Mouse (Mus musculus) adrenal gland, adult 18-20 months (tissue): ENCODE measurements around the gene Sox12. TPM values are rescaled to one million over a fixed set of nuclear protein-coding genes. Genes with fewer than 3 reads are reported as not detected.

Experiments used
- DNase-seq, 2 experiments: peaks; one replicate each; pipeline ENCODE4 v3.0.0; 2021 to 2022; ENCODE audit warnings: low spot score in 2 of 2
- total RNA-seq, 2 experiments: library from RNA; stranded (reverse); gene quantifications; 1 replicate in 1 of 2; 2 replicates in 1 of 2; pipeline ENCODE4 v1.2.3; 2021

Sox12 gene
- total RNA-seq, 2 experiments from 2014 or later, result 3.5 to 7.3 TPM

DNA sequence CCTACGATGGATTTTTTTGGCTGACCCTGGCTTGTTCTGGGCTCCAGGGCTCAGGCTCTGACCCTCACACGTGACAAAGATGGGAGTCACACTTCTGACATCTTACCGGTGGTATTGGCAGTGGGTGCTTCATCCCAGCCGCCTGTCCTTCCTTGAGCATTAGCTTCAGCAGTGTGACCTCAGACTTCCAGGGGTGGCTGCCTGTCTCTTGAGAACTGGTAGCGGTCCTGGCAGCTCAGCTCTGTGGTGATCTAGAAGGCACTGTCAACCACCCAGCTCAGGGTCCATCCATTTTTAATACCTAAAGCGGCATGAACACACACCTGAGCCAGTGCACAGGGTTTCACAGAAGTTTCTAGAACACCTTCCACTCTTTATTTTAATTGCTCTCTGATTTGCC lies 11.9 kb upstream of the Sox12 start:
- no peak for DNase-seq

DNA sequence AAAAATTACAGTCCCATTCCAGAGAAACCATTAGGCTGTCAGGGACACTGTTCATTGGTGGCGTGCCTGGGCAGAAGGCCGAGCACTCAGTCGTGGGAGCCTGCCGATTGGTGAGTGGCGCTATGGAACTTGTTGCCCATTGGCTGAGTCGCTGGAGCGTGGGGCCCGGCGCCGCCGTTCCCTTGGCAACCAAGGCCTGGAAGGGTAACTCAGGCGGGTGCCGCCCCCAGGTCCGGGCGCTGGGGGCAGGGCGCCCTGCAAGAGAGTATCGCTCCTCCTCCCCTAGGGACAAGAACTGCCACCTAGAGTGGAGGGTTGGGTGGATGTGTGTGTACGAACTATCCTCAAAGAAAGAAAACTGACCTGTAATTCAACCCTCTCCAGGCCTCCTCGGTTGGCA lies 8.3 kb upstream of the Sox12 start:
- peak; percentile 85 to 88 for DNase-seq

DNA sequence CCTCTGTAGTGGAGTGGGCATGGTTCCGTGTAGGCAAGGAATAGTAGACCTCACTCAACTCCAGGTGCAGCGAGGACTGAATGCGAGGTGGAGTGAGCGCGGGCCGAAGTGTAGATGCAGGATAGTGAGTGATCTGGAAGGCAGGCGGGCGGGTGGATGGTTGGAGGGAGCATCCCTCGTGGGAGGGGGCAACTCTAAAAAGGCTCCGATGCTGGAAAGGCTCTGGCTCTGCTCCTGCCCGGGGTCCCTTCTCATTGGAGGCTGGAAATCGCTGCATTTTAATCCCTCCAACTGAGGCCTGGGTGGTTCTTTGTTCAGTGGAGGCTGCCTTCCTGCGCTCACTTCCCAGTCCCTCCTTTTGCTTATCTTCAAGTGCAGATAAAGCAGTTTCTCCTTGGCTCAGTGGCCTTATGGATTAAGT lies 1.3 kb upstream of the Sox12 start:
- DNase-seq, result no peak

DNA sequence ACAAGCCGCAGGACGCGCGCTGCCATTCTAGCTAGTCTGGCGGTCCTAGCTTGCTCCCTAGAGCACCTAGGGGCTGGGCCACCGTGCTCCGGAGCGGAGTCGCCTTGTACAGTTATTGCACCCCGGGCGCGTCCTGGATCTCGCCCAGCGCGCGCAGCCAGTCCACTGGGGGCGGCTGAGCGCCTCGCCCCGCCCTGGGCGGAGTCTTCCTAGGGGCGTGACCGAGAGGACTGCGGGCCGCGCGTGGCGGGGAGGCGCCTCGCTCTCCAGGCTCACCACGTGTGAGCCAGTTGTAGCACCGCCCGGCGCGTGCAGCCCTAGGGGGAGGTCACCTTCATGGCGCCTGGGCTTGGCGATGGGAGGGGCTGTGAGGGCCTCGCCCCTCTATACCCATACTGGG lies 828 bp upstream of the Sox12 start:
- DNase-seq, result peak; percentile 91

DNA sequence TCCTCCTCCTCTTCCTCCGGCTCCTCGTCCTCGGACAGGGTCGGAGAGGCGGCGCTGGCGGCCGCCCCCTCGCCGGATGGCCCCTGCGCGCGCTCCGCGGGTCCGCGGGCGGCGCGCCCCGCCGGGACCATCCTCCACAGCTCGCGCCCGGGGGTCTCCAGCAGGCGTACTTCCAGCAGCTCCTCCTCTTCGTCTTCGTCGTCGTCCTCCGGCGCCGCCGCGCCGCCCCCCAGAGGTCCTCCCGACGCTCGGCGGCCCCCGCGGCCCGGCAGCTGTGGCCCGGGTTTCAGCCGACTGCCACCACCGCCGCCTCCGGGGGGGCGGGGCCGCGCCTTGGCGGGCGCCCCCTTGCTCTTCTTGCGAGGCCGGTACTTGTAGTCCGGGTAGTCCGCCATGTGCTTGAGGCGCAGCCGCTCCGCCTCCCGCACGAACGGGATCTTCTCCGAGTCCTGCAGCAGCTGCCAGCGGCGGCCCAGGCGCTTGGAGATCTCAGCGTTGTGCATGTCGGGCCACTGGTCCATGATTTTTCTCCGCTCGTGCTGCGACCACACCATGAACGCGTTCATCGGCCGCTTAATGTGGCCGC lies 766 bp downstream of the Sox12 start:
- DNase-seq, result peak; percentile 69 to 74

DNA sequence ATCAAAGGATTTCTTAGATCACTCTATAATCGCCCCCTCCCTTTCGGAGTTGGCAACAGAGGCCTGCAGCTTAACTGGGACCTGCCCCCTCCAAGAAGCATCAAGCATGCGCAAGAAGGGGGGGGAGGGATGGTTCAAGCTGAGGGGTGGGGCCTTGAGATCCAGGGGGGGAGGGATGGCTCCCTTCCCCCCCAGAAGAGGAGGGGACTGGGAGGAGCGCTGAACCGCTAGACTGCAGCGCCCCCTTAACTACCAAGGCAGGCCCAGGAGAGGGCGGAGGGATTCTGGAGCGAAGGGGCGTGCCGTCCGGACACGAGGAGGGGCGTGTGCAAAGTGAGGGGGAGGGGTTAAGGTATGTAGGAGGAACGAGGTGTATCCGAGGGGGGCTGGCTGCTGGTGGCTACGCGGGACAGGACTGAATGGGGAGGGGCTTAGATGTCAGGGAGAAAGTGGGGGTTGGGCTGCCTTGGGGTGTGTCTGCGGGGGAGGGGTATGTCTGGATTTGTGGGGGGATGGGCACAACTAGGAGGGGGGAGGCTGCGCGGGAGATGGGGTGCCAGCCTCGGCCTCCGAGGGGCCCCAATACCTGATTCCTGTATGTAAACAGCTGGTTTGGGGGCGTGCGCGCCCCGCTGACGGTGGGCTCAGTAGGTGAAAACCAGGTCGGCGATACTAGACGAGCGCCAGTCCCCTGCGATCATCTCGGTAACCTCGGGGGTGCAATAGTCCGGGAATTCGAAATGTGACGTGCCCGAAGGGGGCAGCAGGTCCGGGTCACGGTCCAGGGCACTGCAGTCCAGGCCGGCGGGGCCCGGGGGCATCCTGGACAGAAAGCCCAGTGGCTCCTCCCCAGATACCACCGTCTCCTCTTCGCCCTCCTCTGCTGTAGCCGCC lies 1.5 kb downstream of the Sox12 start:
- peak; percentile 66 to 68 for DNase-seq

DNA sequence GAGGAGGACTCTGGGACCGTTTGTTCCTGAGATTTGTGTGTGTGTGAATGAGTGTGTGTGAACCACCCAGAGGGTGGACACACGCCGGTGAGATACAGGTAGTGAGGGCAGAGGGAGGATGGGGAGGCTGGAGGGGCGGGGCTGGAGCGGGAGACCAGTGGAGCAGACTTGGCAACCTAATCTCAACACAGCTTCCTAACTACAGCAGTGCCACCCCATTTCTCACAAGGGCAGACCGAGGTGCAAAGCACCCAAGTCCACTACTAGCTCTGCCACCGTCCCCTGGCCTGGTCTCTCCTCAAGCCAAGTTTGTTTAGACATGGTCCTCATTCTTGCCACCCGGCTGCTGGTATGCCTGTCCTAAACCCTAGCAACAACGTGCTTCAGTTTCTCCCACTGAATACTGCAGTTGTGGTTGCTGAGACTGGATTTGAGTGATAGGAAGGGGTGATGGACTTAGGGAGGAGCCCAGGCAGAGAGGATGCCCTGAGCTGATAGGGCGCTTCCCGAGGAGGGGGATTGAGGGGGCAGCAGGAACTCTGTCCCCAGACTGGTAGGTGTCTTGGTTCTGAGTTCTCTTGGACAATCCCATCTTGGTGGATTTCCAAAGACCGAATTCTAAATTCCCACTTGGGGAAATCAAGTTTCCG lies 2.5 kb downstream of the Sox12 start:
- DNase-seq, result no peak

DNA sequence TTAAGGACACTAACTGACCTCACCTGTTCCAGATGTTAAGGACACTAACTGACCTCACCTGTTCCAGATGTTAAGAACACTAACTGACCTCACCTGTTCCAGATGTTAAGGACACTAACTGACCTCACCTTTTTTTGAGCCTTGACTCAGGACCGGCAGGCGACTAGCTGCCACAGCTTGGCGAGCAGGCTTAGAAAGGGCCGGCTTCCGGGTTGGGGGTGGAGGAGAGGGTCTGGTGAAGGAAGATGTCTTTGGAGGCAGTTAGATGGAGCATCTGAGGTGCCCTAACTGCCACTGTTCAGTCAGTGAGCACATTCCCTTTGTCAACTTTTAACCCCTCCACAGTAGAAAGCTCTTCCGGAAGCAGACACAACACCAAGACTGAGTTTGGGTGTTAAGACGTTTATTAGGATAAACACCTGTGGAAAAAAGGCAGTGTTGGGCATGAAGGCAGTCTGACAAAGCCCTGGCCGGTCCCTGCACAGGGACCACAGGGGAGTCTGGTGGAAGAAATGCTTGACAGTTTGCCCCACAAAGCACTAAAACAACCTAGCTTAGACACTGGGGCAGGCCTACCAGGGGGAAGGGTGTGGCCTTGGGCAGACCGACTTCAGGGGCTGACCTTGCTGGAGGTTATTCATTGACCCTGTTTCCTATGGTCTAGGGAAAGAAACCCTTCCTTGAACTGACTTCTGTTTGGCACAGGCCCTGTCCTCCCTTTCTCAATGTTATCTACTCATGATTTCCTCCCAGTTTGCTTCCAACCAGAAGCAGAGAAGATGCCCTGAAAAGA lies 4.4 kb downstream of the Sox12 start:
- no peak for DNase-seq

DNA sequence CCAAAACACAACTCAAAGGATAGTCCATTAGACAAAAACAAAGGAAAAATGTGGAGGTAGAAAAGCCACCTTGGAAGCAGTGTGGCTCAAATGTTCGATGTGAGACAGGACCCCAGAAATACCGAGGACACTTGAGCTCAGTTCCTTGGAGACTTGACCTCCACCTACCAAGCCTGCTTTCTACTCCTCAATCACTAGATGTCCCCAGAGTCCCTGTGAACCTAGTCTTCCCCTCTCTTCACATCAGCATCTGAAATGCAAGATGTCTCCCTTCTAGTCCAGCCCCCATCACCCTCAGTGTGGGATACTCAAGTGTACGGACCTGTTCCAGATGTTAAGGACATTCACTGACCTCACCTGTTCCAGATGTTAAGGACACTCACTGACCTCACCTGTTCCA lies 5.1 kb downstream of the Sox12 start:
- DNase-seq, result no peak

DNA sequence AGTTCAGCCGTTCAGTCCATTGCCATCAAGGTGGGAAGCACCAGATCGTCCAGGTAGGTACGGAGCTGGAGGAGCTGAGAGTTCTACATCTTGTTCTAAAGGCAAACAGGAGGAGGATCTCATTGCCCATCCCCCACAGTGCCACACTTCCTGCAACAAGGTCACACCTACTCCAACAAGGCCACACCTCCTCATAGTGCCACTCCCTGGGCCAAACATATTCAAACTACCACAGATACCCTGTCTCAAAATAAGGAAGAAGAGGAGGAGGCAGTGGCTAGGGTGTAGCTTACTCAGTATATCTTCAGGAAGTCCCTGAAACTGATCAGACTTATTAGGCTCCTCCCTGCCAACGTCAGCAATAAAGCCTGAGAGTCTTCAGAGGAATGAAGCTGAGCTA lies 13.7 kb downstream of the Sox12 start:
- no peak for DNase-seq

DNA sequence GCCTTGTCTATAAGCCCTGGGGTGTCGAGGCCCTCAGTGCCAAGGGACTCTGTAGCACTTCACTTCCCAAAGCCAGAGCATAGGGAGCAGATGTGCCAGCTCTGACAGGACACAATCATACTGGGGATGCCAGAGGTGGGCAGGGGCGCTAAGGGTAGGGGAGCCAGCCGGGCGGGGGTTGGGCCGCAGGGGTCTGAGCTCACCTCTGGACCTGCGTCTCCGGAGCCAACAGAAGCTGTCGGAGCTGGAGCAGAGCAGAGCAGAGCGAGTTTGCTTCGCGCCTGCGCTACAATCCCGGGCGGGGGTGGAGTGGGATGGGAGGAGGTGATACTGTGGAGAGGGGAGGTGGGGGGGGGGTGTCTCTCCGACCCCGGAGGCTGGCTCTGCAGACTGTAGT lies 21.5 kb downstream of the Sox12 start, which contains the start of gene Nrsn2:
TSS of gene Nrsn2 (minus strand) at position 294 of the 397 bp plus-strand sequence.
- DNase-seq, result no peak

DNA sequence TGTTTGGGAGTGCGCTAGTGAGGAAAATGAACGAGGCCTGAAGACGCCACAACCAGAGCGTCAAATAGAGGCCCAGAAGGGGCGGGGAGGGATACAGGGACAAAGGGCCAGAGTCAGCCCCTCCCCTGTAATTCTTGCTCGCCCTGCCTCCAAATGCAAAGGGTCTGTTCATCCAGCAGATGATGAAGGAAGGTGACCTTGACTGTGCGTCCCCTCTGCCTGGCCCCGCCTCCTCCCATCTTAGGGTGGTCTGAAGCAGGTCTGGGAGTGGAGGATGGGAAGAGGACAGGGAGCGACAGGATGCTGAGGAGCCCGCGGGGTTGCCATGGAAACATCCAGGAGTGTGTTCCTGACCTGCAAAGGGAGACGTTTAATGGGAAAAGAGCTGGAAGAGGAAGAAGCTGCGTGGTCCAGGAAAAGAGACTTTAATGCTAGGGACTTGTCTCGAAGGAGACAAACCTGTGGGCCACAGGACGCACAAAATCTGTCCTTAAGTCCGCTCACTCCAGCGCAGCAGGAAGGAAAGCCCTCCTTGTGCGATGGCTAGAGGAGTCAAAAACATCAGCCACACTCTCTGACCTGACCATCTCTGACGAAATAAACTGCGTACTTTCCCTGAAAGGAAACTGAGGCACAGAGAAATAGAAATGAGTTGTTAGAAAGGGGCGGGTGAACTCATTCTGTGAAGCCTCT lies 22.1 kb downstream of the Sox12 start:
- DNase-seq, result no peak

DNA sequence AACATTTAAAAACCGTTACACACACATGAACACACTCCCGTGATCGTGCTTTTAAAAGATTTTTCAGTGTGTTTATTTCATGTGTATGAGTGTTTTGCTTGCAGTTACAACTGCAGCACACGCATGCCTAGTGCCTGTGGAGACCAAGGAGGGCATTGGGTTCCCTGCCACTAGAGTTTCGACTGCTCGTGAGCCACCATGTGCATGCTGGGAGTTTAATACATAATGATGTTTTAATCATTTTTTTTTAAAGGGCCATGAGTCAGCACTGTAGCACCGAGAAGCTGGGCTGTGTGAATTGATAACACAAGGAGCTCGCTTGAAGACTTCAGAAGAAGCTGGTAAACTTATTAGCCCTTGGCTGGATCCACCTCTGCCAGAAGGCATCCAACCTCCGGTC lies 24.3 kb downstream of the Sox12 start:
- no peak for DNase-seq

DNA sequence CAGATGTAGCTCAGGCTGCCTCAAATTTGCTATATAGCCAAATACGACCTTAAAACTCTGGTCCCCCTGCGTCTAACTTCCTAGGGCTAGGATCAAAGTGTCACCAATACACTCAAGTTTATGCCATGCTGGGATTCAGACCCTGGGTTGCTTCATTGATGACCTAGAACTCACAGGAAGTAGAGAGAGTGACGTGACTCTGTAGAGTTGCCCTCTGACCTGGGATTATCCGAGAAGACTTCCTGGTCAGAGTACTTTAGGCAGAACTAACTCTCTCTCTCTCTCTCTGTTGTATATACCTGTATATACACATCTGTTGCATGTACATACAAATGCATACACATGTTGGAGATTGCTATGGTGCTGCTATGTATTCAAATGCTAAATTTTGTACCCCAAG lies 25.2 kb downstream of the Sox12 start:
- no peak for DNase-seq

DNA sequence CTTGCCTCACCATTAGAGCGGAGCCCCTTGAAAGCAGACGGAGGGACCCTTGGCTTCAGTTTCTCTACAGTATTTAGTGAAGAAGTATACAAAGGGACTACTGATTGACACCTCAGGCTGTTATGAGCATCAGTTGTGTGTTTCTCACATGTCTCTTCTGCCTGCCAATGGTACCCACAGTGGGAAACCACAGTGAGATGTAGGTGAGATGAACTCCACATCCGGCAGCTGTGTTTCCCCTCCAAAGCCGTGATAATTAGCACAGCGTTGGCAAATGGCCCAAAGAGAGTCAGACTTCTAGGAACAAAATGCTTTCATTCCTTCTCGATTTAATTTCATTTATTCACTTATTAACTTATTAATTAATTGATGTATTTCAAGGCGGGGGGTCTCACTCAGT lies 25.8 kb downstream of the Sox12 start:
- DNase-seq, result no peak

DNA sequence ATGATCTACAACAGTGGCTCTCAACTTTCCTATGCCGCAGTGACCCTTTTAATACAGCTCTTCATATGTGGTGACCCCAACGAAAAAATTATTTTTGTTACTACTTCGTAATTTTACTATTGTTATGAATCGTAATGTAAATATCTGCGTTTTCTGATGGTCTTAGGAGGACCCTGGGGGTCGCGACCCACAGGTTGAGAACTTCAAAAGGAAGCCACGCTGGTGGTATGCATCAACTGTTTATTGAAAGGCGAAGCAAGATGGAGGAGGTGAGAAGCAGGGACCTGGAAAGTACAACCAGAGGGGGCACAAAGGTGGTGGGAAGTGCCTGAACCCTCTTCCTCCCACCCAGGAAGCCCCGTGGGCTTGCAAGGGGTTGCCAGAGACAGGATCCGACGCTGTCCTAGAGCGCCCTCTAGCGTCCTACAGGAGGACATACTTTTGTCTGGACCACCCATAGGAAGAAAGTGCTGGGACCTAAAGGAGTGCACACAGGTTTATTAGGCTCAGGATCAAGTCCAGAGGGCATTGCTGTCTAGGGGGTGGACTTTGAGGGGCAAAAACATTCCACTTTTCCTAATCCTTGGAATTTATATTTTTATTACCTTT lies 29.2 kb downstream of the Sox12 start:
- DNase-seq, result peak; percentile 51 to 58

DNA sequence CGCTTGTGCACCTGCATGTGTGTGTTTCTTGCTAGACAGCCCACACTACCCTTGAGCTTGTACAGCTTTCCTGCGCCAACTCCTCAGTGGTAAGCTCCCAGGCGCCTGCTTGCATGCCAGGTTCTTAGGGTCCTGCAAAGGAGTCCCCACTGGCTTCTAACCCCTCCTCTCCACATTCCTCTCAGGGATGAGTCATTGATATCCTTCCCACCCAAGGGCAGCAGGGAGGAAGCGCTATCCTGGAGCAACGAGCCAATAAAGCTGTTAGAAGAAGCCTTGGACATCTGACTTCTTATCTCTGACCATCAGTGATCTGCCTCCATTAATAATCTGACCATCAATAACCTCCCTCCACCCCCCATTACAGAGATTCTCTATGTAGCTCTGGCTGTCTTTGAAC lies 29.9 kb downstream of the Sox12 start:
- no peak for DNase-seq

DNA sequence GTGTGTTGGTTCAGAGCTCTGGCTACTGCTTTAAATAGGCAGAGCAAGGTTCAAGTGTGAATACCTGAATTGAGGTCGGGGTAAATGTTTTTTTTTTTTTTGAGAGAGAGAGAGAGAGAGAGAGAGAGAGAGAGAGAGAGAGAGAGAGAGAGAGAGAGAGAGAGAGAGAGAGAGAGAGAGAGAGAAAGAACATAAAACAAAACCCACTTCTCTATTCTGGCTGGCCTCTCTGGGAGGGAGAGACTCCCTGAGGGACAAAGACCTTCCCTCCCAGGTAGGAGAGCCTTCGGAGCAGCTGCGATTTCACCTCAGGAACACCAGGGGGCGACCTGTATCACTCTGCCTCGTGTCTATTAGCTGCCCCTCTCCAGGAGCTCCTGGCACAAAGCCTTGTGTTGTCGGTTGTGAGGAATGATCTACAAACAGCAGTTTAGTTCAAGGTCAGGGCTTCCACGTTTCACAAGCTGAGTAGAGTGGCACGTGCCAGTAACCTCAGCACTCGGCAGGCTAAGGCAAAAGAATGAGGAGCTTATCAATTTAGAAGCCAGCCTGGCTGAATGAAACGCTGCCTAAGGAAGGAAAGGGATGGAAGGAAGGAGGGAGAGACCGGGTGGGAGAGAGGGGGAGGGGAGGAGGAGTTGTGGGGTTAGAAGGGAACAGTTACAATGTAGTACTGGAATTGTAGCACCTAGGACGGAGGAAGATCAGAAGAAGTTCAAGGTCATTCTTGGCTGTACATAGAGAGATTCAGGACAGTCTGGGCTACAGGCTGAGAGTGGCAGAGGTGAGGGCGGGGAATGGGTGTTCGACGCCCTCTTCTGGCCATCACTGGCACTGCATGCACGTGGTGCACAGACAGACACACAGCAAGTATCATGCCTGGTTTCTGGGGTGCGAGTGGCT lies 34.4 kb downstream of the Sox12 start:
- peak; percentile 61 to 79 for DNase-seq

DNA sequence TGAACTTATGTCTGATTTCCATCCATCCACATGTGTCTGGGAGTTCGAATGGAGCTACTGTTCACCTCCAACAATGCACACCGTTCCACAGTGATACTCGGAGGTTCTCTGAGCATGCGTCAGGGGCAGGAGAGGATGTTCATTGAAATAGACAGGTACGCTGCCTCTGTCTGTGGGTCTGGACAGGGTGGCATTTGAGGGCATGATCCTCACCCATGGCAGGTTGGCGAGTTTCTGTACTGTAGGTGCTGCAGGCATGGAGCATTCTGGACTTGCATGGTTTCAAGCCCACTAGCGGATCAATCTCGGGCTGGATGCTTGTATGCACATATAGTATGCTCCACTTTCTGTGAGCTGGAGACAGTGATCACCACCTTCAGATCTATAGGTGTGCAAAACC lies 36.7 kb downstream of the Sox12 start:
- no peak for DNase-seq
